Mouse (Mus musculus) forebrain, embryonic 12.5 days (tissue): Measurements from ENCODE around the gene Gstm7. TPM values are rescaled to one million over a fixed set of nuclear protein-coding genes. Genes with fewer than 3 reads are reported as not detected.
"Not testable (repeated sequence)": the region's sequence is repeated elsewhere in the genome, so short reads cannot be mapped to it uniquely, and the experiment has no call there.

Source experiments
- ATAC-seq: fragments of 200-750 bp; cut with Nextera tagmentation; 2 replicates; pipeline ENCODE4 v1.8.0; 2017; ENCODE audit warnings: moderate TSS enrichment; ENCODE audit not compliant: low FRiP score
- H3K27ac ChIP-seq: fragments of 300-500 bp; sonication (generic); 2 replicates; pipeline ENCODE4 v1.5.1; 2016; ENCODE audit warnings: mild to moderate bottlenecking
- H3K27me3 ChIP-seq: fragments of 300-500 bp; sonication (generic); 2 replicates; pipeline ENCODE4 v1.6.1; 2016; ENCODE audit warnings: mild to moderate bottlenecking
- H3K36me3 ChIP-seq: fragments of 300-500 bp; sonication (generic); replicated peaks from 2 replicates; pipeline ENCODE4 v1.6.1; 2016; ENCODE audit warnings: mild to moderate bottlenecking
- H3K4me1 ChIP-seq: fragments of 300-500 bp; sonication (generic); 2 replicates; pipeline ENCODE4 v1.6.1; 2016
- H3K4me2 ChIP-seq: fragments of 300-500 bp; sonication (generic); 2 replicates; pipeline ENCODE4 v1.6.1; 2016; ENCODE audit warnings: mild to moderate bottlenecking, moderate library complexity
- H3K4me3 ChIP-seq: fragments of 300-500 bp; sonication (generic); replicated peaks from 2 replicates; pipeline ENCODE4 v1.5.1; 2016; ENCODE audit warnings: mild to moderate bottlenecking
- H3K9ac ChIP-seq: fragments of 300-500 bp; sonication (generic); 2 replicates; pipeline ENCODE4 v1.6.1; 2016; ENCODE audit warnings: mild to moderate bottlenecking
- H3K9me3 ChIP-seq: fragments of 300-500 bp; sonication (generic); 2 replicates; pipeline ENCODE4 v1.6.1; 2016
- WGBS: fragments of 180-500 bp; shearing (Covaris S2); methylation state at CpG from one replicate; pipeline ENCODE4 v1.1.7; 2016; 5-methylcytosine and 5-hydroxymethylcytosine counted together
- polyA plus RNA-seq: library from polyadenylated mRNA; unstranded; fragments of >200 nt; fragmentation: Nextera tagmentation; extraction: Ambion mirVana; gene quantifications from 2 replicates; pipeline ENCODE4 v1.2.1, GENCODE M21; 2016

Gstm7 gene
- polyA plus RNA-seq, 1 experiment from 2014 or later, result 63.8 TPM

- Histone ChIP-seq H3K36me3 (no peaks in the 10 kb centered on the region), H3K4me2 (no peak overlapping the region), H3K9me3 (no peaks in the 10 kb centered on the region), H3K27me3 (no peaks in the 10 kb centered on the region), H3K27ac (no peak overlapping the region), H3K9ac (no peak overlapping the region), H3K4me3 (no peak overlapping the region), H3K4me1 (no peaks in the 10 kb centered on the region)
- 21% methylated on average over 6 of the region's 6 CpGs for WGBS
- no peak for ATAC-seq
Measured at GRCm38 (mm10) chr3:107953328-107953755, 21.7 kb upstream of the Gstm7 start.

DNA sequence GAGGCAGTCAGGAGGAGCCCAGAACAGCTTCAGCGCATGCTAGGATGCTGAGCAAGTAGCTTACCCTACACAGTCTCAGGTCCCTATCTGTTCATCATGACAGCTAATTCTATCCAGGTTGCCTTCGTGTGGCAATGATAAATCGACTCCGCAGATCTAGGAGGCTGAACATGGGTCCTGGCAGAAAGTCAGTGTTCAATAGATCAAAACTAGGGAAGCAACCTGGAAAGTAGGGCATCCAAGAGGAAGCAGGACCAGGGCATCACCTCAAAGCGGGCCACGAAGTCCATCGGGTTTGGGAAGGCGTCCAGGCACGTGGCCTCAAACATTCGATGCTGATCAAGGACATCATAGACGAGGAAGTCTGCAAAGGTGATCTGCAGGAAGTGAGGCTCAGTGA, 18.9 kb upstream of the Gstm7 start:
- no peak for ATAC-seq
- Histone ChIP-seq H3K9ac (no peak overlapping the region), H3K36me3 (no peaks in the 10 kb centered on the region), H3K27ac (no peak overlapping the region), H3K4me2 (no peak overlapping the region), H3K4me3 (no peak overlapping the region), H3K27me3 (no peaks in the 10 kb centered on the region), H3K4me1 (no peaks in the 10 kb centered on the region), H3K9me3 (no peaks in the 10 kb centered on the region)
- WGBS, result 90% methylated on average over 11 of the region's 11 CpGs

- H3K36me3 ChIP-seq, result not testable (repeated sequence)
Measured at GRCm38 (mm10) chr3:107949461-107949860, 17.8 kb upstream of the Gstm7 start.

GRCm38 (mm10) chr3:107945729-107946128, 14.1 kb upstream of the Gstm7 start:
- no peak overlapping the region for H3K27ac ChIP-seq
- H3K4me2 ChIP-seq, result no peak overlapping the region
- H3K4me1 ChIP-seq, result peaks cover 10% of the 10 kb centered on the region
- H3K4me3 ChIP-seq, result no peak overlapping the region
- no peaks in the 10 kb centered on the region for H3K9me3 ChIP-seq
- H3K9ac ChIP-seq, result no peak overlapping the region
- ATAC-seq, result no peak
- no peaks in the 10 kb centered on the region for H3K36me3 ChIP-seq
- no peaks in the 10 kb centered on the region for H3K27me3 ChIP-seq
- 52% methylated on average over 4 of the region's 4 CpGs for WGBS

More at GRCm38 (mm10) chr3:107949461-107949860, 17.8 kb upstream of the Gstm7 start:
- not testable (repeated sequence) for H3K27ac ChIP-seq, H3K9ac ChIP-seq, H3K27me3 ChIP-seq, H3K4me3 ChIP-seq, H3K9me3 ChIP-seq, H3K4me1 ChIP-seq, H3K4me2 ChIP-seq, ATAC-seq
- WGBS, result 97% methylated on average over 1 of the region's 1 CpGs

DNA sequence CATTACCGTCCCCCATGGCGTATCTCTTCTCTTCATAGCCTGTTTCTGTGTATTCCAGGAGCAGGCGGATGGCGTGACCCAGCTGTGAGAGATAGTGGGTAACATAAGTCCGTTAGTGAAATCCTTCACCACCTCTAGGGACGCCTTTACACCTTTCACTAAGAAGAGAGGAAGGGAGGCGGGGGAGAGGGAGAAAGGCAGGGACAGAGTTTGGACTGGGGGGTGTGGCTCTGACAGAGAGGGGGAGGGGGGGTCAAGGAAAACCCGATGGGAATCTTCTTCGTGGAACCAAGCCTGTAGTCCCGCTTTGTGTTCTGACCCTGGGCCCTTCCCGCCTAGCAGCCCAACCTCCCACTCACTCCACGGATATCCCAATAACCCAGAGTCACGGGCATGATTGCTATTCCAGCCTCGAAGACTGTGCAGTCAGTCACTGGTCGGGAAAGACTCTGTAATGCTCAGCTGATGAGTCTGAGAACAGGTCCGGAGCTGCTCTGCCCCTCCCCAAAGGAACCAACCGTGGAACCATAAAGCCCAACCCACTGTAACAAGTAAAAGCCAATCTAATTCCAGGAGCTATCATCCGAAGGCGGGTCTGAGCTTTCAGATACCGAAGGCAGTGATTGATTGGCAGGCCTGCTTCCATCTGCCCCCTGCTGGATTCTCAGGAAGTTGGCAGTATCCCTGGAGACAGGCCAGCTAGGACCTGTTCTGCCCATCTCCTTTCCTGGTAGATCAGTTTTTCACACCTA, 11.8 kb upstream of the Gstm7 start, which contains the start of gene Gstm6:
TSS of gene Gstm6 (minus strand) at position 511 of the 752 bp plus-strand sequence.
- H3K4me1 ChIP-seq, result peaks cover 17% of the 10 kb centered on the region
- no peaks in the 10 kb centered on the region for H3K9me3 ChIP-seq
- 0 out of 2 replicates have a peak within 1 kb of the TSS, but pooled peaks have one; percentile 38 for H3K9ac ChIP-seq
- H3K36me3 ChIP-seq, result no peaks in the 10 kb centered on the region
- peak within 1 kb of the TSS; percentile 56 for H3K4me2 ChIP-seq
- no peak within 1 kb of the TSS for H3K27ac ChIP-seq
- ATAC-seq, result peak; percentile 90
- H3K27me3 ChIP-seq, result no peaks in the 10 kb centered on the region
- peak within 1 kb of the TSS; percentile 31 for H3K4me3 ChIP-seq
- WGBS, result 15% methylated on average over 20 of the region's 20 CpGs

DNA sequence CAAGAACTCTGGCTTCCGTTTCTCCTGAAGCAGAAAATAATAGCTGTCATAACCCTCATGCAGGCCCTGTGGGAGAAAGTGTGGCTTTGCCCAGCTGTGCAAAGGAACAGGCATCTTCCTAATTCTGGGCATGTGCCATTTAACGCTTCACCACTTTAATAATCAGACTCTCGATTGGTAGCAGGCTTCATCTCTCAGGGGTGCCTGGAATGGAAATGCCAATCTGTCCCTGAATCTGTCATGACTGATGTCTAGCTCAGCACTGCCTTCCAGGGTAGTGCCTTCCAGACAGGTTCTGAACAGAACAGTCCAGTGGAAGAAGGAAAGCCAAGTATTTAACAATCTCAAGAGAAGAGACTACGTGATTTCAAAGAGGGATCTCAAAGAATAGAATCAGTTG, 9.6 kb upstream of the Gstm7 start:
- H3K9me3 ChIP-seq, result no peaks in the 10 kb centered on the region
- H3K9ac ChIP-seq, result no peak overlapping the region
- 80% methylated on average over 4 of the region's 4 CpGs for WGBS
- ATAC-seq, result no peak
- no peak overlapping the region for H3K4me3 ChIP-seq
- H3K27me3 ChIP-seq, result no peaks in the 10 kb centered on the region
- H3K4me1 ChIP-seq, result peaks cover 17% of the 10 kb centered on the region
- H3K4me2 ChIP-seq, result no peak overlapping the region
- H3K27ac ChIP-seq, result no peak overlapping the region
- H3K36me3 ChIP-seq, result no peaks in the 10 kb centered on the region

DNA sequence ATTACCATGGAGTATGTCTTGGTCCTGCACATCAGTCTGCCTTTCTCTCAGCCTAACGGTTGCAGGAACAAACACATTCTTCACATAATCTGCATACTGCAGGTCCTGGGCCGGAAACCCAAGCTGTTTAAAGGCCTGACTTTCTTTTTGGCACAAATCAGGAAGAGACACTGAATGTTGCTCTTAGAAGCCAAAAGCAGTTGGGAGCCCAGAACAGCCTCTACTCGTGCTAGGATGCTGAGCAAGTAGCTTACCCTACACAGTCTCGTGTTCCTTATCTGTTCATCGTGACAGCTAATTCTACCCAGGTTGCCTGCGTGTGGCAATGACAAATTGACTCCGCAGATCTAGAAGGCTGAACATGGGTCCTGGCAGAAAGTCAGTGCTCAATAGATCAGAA, 8.9 kb upstream of the Gstm7 start:
- 89% methylated on average over 7 of the region's 7 CpGs for WGBS

GRCm38 (mm10) chr3:107939830-107940229, 8.2 kb upstream of the Gstm7 start:
- 64% methylated on average over 4 of the region's 4 CpGs for WGBS
- H3K4me3 ChIP-seq, result no peak overlapping the region
- no peaks in the 10 kb centered on the region for H3K36me3 ChIP-seq
- ATAC-seq, result no peak
- H3K27me3 ChIP-seq, result no peaks in the 10 kb centered on the region
- H3K9ac ChIP-seq, result no peak overlapping the region
- H3K9me3 ChIP-seq, result no peaks in the 10 kb centered on the region
- no peak overlapping the region for H3K4me2 ChIP-seq
- peaks cover 17% of the 10 kb centered on the region for H3K4me1 ChIP-seq
- H3K27ac ChIP-seq, result no peak overlapping the region

More for the DNA sequence above, 8.9 kb upstream of the Gstm7 start:
- H3K27me3 ChIP-seq, result no peaks in the 10 kb centered on the region
- H3K4me2 ChIP-seq, result no peak overlapping the region
- no peaks in the 10 kb centered on the region for H3K36me3 ChIP-seq
- no peaks in the 10 kb centered on the region for H3K9me3 ChIP-seq
- no peak for ATAC-seq
- no peak overlapping the region for H3K9ac ChIP-seq
- no peak overlapping the region for H3K27ac ChIP-seq
- no peak overlapping the region for H3K4me3 ChIP-seq
- peaks cover 17% of the 10 kb centered on the region for H3K4me1 ChIP-seq

- Histone ChIP-seq H3K36me3 (no peaks in the 10 kb centered on the region), H3K9ac (no peak overlapping the region), H3K4me3 (no peak overlapping the region), H3K4me1 (peaks cover 17% of the 10 kb centered on the region), H3K4me2 (no peak overlapping the region), H3K27me3 (no peaks in the 10 kb centered on the region), H3K27ac (no peak overlapping the region), H3K9me3 (no peaks in the 10 kb centered on the region)
- peak; percentile 16; the same call in 1 of the 2 replicates for ATAC-seq
- 55% methylated on average over 3 of the region's 3 CpGs for WGBS
Measured at GRCm38 (mm10) chr3:107939403-107939802, 7.8 kb upstream of the Gstm7 start.

GRCm38 (mm10) chr3:107935888-107936287, 4.3 kb upstream of the Gstm7 start:
- Histone ChIP-seq H3K4me2 (no peak overlapping the region), H3K4me3 (no peak overlapping the region), H3K4me1 (peaks cover 16% of the 10 kb centered on the region), H3K9ac (no peak overlapping the region), H3K27ac (no peak overlapping the region), H3K9me3 (no peaks in the 10 kb centered on the region), H3K27me3 (peaks cover 4% of the 10 kb centered on the region; the same call in 1 of the 2 replicates), H3K36me3 (no peaks in the 10 kb centered on the region)
- no peak for ATAC-seq
- 65% methylated on average over 3 of the region's 3 CpGs for WGBS

- ATAC-seq, result no peak
- Histone ChIP-seq H3K27me3 (peaks cover 4% of the 10 kb centered on the region; the same call in 1 of the 2 replicates), H3K9me3 (no peaks in the 10 kb centered on the region)
Measured at GRCm38 (mm10) chr3:107935268-107935667, 3.7 kb upstream of the Gstm7 start.

DNA sequence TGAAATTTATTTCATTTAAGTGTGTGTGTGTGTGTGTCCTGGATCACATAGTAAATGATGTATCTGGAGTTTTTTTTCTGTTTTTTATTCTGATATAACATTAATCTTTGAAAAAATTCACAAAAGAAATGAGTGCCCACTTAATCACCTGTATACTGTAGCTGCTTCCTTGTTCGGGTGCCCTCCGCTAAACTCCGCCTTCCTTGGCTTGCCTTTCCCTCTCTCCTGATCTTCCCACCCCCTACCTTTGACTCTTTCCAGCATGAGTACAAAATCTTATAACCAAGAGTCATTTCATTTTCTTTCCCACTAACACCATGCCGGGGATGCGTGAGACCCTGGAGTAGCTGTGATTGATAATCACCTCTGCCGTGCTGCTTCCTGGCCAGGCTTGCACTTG, 511 bp upstream of the Gstm7 start:
- Histone ChIP-seq H3K36me3 (no peaks in the 10 kb centered on the region), H3K9me3 (no peaks in the 10 kb centered on the region), H3K9ac (no peak overlapping the region), H3K4me3 (no peak overlapping the region), H3K27me3 (peaks cover 4% of the 10 kb centered on the region; the same call in 1 of the 2 replicates), H3K4me2 (no peak overlapping the region), H3K4me1 (peaks cover 16% of the 10 kb centered on the region; the same call in 1 of the 2 replicates), H3K27ac (no peak overlapping the region)
- peak; percentile 15 for ATAC-seq
- 75% methylated on average over 6 of the region's 6 CpGs for WGBS

More at GRCm38 (mm10) chr3:107935268-107935667, 3.7 kb upstream of the Gstm7 start:
- H3K9ac ChIP-seq, result no peak overlapping the region
- H3K36me3 ChIP-seq, result no peaks in the 10 kb centered on the region
- no peak overlapping the region for H3K4me2 ChIP-seq
- 85% methylated on average over 3 of the region's 3 CpGs for WGBS
- no peak overlapping the region for H3K4me3 ChIP-seq
- peaks cover 22% of the 10 kb centered on the region for H3K4me1 ChIP-seq
- H3K27ac ChIP-seq, result no peak overlapping the region

DNA sequence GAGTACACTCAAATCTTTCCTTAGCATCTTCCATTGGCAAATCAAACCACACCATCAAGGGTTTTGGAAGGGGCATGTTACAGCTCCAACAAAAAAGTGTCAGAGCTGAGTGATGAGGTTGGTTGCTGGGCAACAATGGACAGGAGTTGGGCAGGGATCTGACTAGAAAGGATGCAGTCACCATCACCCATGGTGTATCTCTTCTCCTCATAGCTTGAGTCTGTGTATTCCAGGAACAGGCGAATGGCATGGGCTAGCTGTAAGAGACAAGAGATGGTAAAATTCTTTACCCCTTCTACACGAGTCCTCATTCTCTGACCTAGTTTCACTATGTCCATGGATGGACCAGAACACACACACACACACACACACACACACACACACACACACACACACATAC, 483 bp downstream of the Gstm7 start:
- H3K27me3 ChIP-seq, result peaks cover 4% of the 10 kb centered on the region; the same call in 1 of the 2 replicates
- no peaks in the 10 kb centered on the region for H3K9me3 ChIP-seq
- peak overlapping the region; percentile 89 for H3K27ac ChIP-seq
- WGBS, result 56% methylated on average over 2 of the region's 2 CpGs
- H3K4me3 ChIP-seq, result peak overlapping the region; percentile 35
- H3K9ac ChIP-seq, result peak overlapping the region; percentile 47; the same call in 1 of the 2 replicates
- H3K36me3 ChIP-seq, result no peaks in the 10 kb centered on the region
- H3K4me1 ChIP-seq, result peaks cover 16% of the 10 kb centered on the region; the same call in 1 of the 2 replicates
- peak overlapping the region; percentile 53 for H3K4me2 ChIP-seq
- no peak; the same call in 1 of the 2 replicates for ATAC-seq
